8 mouse cellular contexts compared by ENCODE assay signal in genomic region chrX:106171106-106171852, GRCm38 (mm10). TPM values are rescaled to one million over a fixed set of nuclear protein-coding genes. Genes with fewer than 3 reads are reported as not detected.
DNase-seq lines count a peak whose midpoint lies in the region; ATAC-seq and TF ChIP-seq lines count a peak whose summit lies in the region.

No protein-coding gene starts in this region.

- H3K9me3 ChIP-seq in ES-E14 (ENCODE audit: control insufficient read depth, insufficient read depth, low read depth, low read length): no peaks in the 10 kb centered on the region
- no peaks in the 10 kb centered on the region for H3K9me3 ChIP-seq in forebrain, postnatal 0 days (ENCODE audit: low read length)
- H3K9me3 ChIP-seq in lung, embryonic 14.5 days (ENCODE audit: low read depth, low read length): no peaks in the 10 kb centered on the region

- 32% methylated on average over 18 of the region's 18 CpGs for WGBS in forebrain, postnatal 0 days
- 19% methylated on average over 18 of the region's 18 CpGs for WGBS in lung, embryonic 14.5 days
- 4% methylated on average over 18 of the region's 18 CpGs for WGBS in thymus, adult 2 months

- DNase-seq in ES-E14 (ENCODE audit: low read depth, low spot score): peak; percentile 62
- DNase-seq in cerebellum, adult 18-20 months: peak; percentile 71 to 74
- DNase-seq in forebrain, postnatal 0 days: peak; percentile 86
- peak; percentile 80 for DNase-seq in heart, postnatal 4 days
- peak; percentile 36 to 72 for DNase-seq in layer of hippocampus, adult 8-10 months (ENCODE audit: low spot score in 2 of 2)
- DNase-seq in lung, embryonic 14.5 days: peak; percentile 90
- peak; percentile 37 for DNase-seq in ovary, adult 18-20 months (ENCODE audit: low spot score)
- peak; percentile 79 for DNase-seq in thymus, adult 2 months

- in situ Hi-C loops in ES-E14 (cut with MboI; ENCODE audit: low sequenced_read_pairs in 2 of 2, unreplicated experiment in 2 of 2): loop anchor here (10.0 to 25.0 kb wide), 2 partner anchors 134 to 246 kb away; partner anchors contain the start of genes Atp7a (in 1 of the 2) and Atrx (in 1 of the 2)

- peak overlapping the region; percentile 45 for H3K4me2 ChIP-seq in forebrain, postnatal 0 days (ENCODE audit: low read depth)
- peak overlapping the region; percentile 50 for H3K4me2 ChIP-seq in lung, embryonic 14.5 days

- no peak for TF ChIP-seq POLR2A in thymus, adult 2 months (IDR thresholded peaks at IDR 0.05; ENCODE audit: control insufficient read depth, extremely low read depth, insufficient read depth, low read length, poor library complexity)

- no peaks in the 10 kb centered on the region for H3K4me1 ChIP-seq in ES-E14 (ENCODE audit: control insufficient read depth in 2 of 2, insufficient read depth in 2 of 2, low read length in 2 of 2, poor library complexity in 1 of 2)
- H3K4me1 ChIP-seq in forebrain, postnatal 0 days (ENCODE audit: insufficient read depth): no peaks in the 10 kb centered on the region
- H3K4me1 ChIP-seq in lung, embryonic 14.5 days (ENCODE audit: insufficient read depth): no peaks in the 10 kb centered on the region
- 0 out of 2 replicates have a peak, but pooled peaks cover 3% of the 10 kb centered on the region for H3K4me1 ChIP-seq in thymus, adult 2 months (replicated peaks; ENCODE audit: control insufficient read depth, insufficient read depth, low read length)

- H3K36me3 ChIP-seq in ES-E14 (ENCODE audit: control insufficient read depth, insufficient read depth, low read length, poor library complexity, severe bottlenecking): no peaks in the 10 kb centered on the region
- no peaks in the 10 kb centered on the region for H3K36me3 ChIP-seq in forebrain, postnatal 0 days (ENCODE audit: insufficient read depth)
- H3K36me3 ChIP-seq in lung, embryonic 14.5 days (ENCODE audit: insufficient read depth): no peaks in the 10 kb centered on the region
- H3K36me3 ChIP-seq in thymus, adult 2 months (ENCODE audit: control insufficient read depth, insufficient read depth, low read length): no peaks in the 10 kb centered on the region

- H3K27ac ChIP-seq in ES-E14 (ENCODE audit: insufficient read depth, low read depth, low read length, poor library complexity, severe bottlenecking): no peak overlapping the region
- no peak overlapping the region for H3K27ac ChIP-seq in forebrain, postnatal 0 days (ENCODE audit: low read depth, low read length)
- H3K27ac ChIP-seq in lung, embryonic 14.5 days (ENCODE audit: low read depth): no peak overlapping the region
- peak overlapping the region; percentile 79 for H3K27ac ChIP-seq in thymus, adult 2 months (ENCODE audit: control insufficient read depth, insufficient read depth, low read length)

- no peak overlapping the region; the same call in 1 of the 2 replicates for H3K9ac ChIP-seq in ES-E14 (ENCODE audit: insufficient read depth, low read depth, low read length, poor library complexity, severe bottlenecking)
- H3K9ac ChIP-seq in forebrain, postnatal 0 days: peak overlapping the region; percentile 39; the same call in 1 of the 2 replicates
- peak overlapping the region; percentile 16; the same call in 1 of the 2 replicates for H3K9ac ChIP-seq in lung, embryonic 14.5 days

- peak; percentile 84 for TF ChIP-seq CTCF in forebrain, postnatal 0 days (IDR thresholded peaks at IDR 0.05; ENCODE audit: low read depth)
- TF ChIP-seq CTCF in lung, embryonic 14.5 days (IDR thresholded peaks at IDR 0.05; ENCODE audit: low read depth): peak; percentile 83
- TF ChIP-seq CTCF in thymus, adult 2 months (IDR thresholded peaks at IDR 0.05; ENCODE audit: borderline replicate concordance, control insufficient read depth, extremely low read depth, insufficient read depth, low read length, poor library complexity): no peak

- peak overlapping the region; percentile 49 to 59; a peak in 3 of 4 replicates for H3K4me3 ChIP-seq in ES-E14 (ENCODE audit: insufficient read depth in 1 of 2, low read depth in 1 of 2, low read length in 2 of 2, poor library complexity in 1 of 2, severe bottlenecking in 1 of 2)
- peak overlapping the region; percentile 24 for H3K4me3 ChIP-seq in forebrain, postnatal 0 days (ENCODE audit: low read depth, low read length)
- H3K4me3 ChIP-seq in lung, embryonic 14.5 days (ENCODE audit: low read depth, low read length): peak overlapping the region; percentile 20; the same call in 1 of the 2 replicates
- H3K4me3 ChIP-seq in thymus, adult 2 months (ENCODE audit: control insufficient read depth, insufficient read depth, low read length): peak overlapping the region; percentile 71

- no peaks in the 10 kb centered on the region for H3K27me3 ChIP-seq in forebrain, postnatal 0 days (ENCODE audit: insufficient read depth, low read length)
- H3K27me3 ChIP-seq in lung, embryonic 14.5 days (ENCODE audit: insufficient read depth, low read length): no peaks in the 10 kb centered on the region
- no peaks in the 10 kb centered on the region for H3K27me3 ChIP-seq in thymus, adult 2 months (ENCODE audit: control insufficient read depth, insufficient read depth, low read length)

- peak; percentile 94 for ATAC-seq in forebrain, postnatal 0 days
- ATAC-seq in lung, embryonic 14.5 days (ENCODE audit: insufficient read depth): peak; percentile 93

TF ChIP-seq in ES-E14, 5 proteins besides CTCF, POLR2A, EP300 and RAD21:
- no peak for TF ChIP-seq MAFK (IDR thresholded peaks at IDR 0.05; ENCODE audit: insufficient read depth, low read depth, low read length)
- peak; percentile 46; the same call in 1 of the 2 replicates for TF ChIP-seq ZC3H11A (IDR thresholded peaks at IDR 0.05; ENCODE audit: borderline replicate concordance, low read depth, low read length)
- TF ChIP-seq CHD2 (IDR thresholded peaks at IDR 0.05; ENCODE audit: low read depth, low read length): no peak

RNA-seq across cellular contexts. Expression of gene Pgk1, which starts 15.6 kb away (rescaled TPM):
- total RNA-seq in ES-E14 (2012; rRNA removed): 521 and 542 TPM in 2 replicates
- total RNA-seq in forebrain, postnatal 0 days (2014; rRNA removed): 245 and 251 TPM in 2 replicates
- 227 and 230 TPM in 2 replicates for polyA plus RNA-seq in forebrain, postnatal 0 days (2015; fragmentation: Nextera tagmentation; extraction: Ambion mirVana)
- 100 to 1,000 TPM; 670 to 689 TPM for total RNA-seq in heart, postnatal 4 days (2021)
- 100 to 1,000 TPM; 431 to 479 (median 458) TPM for total RNA-seq in layer of hippocampus, adult 8-10 months (2022)
- 302 and 304 TPM in 2 replicates for polyA plus RNA-seq in lung, embryonic 14.5 days (2014; fragmentation: Nextera tagmentation; extraction: Ambion mirVana)
- polyA plus RNA-seq in thymus, adult 2 months (2012; rRNA removed): 115 and 117 TPM in 2 replicates

RNA-seq across cellular contexts. Expression of gene Tlr13, which starts 28.3 kb away (rescaled TPM):
- not detected in 2 replicates for total RNA-seq in ES-E14 (2012; rRNA removed)
- 0.85 and 1.5 TPM in 2 replicates for total RNA-seq in forebrain, postnatal 0 days (2014; rRNA removed)
- 0.30 and 0.45 TPM in 2 replicates for polyA plus RNA-seq in forebrain, postnatal 0 days (2015; fragmentation: Nextera tagmentation; extraction: Ambion mirVana)
- total RNA-seq in heart, postnatal 4 days (2021): under 1 TPM; 0.70 to 0.91 TPM
- 1 to 10 TPM in 3 of 4 experiments, under 1 TPM in 1; 0.95 to 6.3 (median 3.9) TPM for total RNA-seq in layer of hippocampus, adult 8-10 months (2022)
- 0.62 and 0.93 TPM in 2 replicates for polyA plus RNA-seq in lung, embryonic 14.5 days (2014; fragmentation: Nextera tagmentation; extraction: Ambion mirVana)
- 0.87 and 1.3 TPM in 2 replicates for polyA plus RNA-seq in thymus, adult 2 months (2012; rRNA removed)

RNA-seq across cellular contexts. Expression of gene Taf9b, which starts 49.7 kb away (rescaled TPM):
- total RNA-seq in ES-E14 (2012; rRNA removed): 2.1 and 2.7 TPM in 2 replicates
- 18.5 and 20.4 TPM in 2 replicates for total RNA-seq in forebrain, postnatal 0 days (2014; rRNA removed)
- 21.4 and 21.8 TPM in 2 replicates for polyA plus RNA-seq in forebrain, postnatal 0 days (2015; fragmentation: Nextera tagmentation; extraction: Ambion mirVana)
- 10 to 100 TPM; 15.1 to 18.3 TPM for total RNA-seq in heart, postnatal 4 days (2021)
- 10 to 100 TPM; 24.1 to 29.2 (median 26.8) TPM for total RNA-seq in layer of hippocampus, adult 8-10 months (2022)
- polyA plus RNA-seq in lung, embryonic 14.5 days (2014; fragmentation: Nextera tagmentation; extraction: Ambion mirVana): 12.8 and 14.8 TPM in 2 replicates
- polyA plus RNA-seq in thymus, adult 2 months (2012; rRNA removed): 4.4 and 5.5 TPM in 2 replicates

Comparison
In these comparisons a context has a peak if more than half of its experiments do, and no peak if none do; other contexts are left out.
1. DNase-seq: peak in every context shown above with its lines; median percentile 90 in lung, embryonic 14.5 days; 86 in forebrain, postnatal 0 days; 80 in heart, postnatal 4 days; 79 in thymus, adult 2 months; 72 in cerebellum, adult 18-20 months; 62 in ES-E14; 54 in layer of hippocampus, adult 8-10 months; 37 in ovary, adult 18-20 months.
2. H3K4me3 ChIP-seq: peak in every context shown above with its lines; median percentile 71 in thymus, adult 2 months; 54 in ES-E14; 24 in forebrain, postnatal 0 days; 20 in lung, embryonic 14.5 days.